Mouse (Mus musculus) skeletal muscle tissue, postnatal 0 days (tissue): Measurements from ENCODE around the gene Mlph. TPM values are rescaled to one million over a fixed set of nuclear protein-coding genes. Genes with fewer than 3 reads are reported as not detected.

ENCODE experiments used
- polyA plus RNA-seq: library from polyadenylated mRNA; unstranded; fragments of >200 nt; fragmentation: Nextera tagmentation; extraction: Ambion mirVana; gene quantifications from 2 replicates; pipeline ENCODE4 v1.2.1, GENCODE M21; 2015

Gene Mlph
- 0.44 and 0.63 TPM in 2 replicates for polyA plus RNA-seq

DNA sequence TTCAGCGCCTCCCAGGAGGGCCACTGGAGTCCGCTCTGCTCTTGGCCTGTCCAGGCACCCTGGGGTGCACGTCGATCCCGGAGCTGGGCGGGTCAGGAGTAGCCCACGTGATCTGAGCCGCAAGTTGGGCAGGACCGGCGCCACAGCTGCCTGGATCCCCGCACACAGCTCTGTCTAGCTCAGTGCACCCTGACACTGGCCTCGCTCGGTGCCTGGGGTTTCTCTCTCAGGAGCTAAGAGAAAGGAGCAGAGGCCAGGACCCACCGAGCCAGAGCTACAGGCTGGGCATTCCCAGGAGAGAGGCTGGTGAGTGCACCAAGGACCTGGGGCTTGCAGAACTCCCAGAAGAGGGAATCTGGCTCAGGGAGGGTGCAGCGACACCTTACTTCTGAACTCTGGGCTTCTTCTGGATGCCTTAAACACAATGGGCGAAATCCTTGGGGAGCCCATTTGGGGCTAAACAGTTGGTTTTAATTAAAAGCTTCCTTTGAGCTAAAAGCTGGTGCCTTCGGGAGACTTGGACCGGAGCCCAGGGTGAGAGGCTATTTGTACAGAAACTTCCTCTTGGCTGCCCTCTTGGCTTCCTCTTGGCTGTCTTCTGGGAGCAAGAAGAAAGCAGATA lies at the start of gene Mlph:
Gene Mlph (plus strand): TSS at position 138 of the 622 bp plus-strand sequence.

DNA sequence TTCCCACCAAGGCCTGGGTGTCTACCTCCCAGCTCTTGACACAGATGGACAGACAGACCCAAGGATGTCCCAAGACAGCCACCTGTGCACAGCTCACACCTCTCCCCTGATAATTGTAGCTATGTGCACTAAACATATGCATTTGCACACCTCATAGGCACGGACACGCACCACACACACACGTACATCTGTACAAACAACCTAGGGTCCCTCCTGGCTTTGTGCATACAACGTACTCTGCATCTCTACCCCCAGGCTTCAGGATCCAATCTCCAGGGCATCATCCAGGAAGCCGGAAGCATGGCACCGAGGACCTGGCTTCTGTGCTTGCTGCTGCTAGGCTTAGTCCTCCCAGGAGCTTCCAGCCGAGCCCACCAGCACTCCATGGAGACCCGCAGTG lies 37.9 kb downstream of the Mlph start, which contains the start of gene Prlh:
Gene Prlh (plus strand): TSS at position 301 of the 400 bp plus-strand sequence.

DNA sequence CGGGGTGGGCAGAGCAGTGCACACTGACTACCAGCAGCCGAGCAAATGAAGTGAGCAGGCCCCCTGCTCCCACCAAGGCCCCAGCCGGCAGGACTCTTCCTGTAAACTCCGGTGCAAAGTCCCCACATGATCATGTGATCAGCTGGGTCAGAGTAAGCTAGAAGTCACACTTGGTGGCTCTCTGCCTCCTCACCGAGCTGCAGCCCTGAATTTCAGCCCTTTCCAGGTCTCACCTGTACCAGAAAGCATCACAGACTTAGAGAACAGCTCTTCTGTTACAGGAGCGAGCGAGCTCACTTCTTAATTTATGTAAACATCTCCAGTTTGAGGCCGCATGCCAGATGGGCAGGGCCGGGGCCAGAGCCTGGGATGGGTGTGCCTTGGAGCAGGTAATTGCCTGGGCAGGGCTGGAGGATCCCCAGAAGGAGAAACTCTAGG lies 54.5 kb downstream of the Mlph start, which contains the start of gene Rab17:
Gene Rab17 (minus strand): TSS at position 315 of the 438 bp plus-strand sequence.

GRCm38 (mm10) chr1:90998268-90998890 lies 83.5 kb downstream of the Mlph start, which contains the start of gene Lrrfip1:
Lrrfip1 (plus strand) TSS chr1:90998737.

Other genes starting within 250 kb of the Mlph start
- gene Col6a3, start 71.1 kb upstream of the Mlph start, polyA plus RNA-seq = 107 and 133 TPM in 2 replicates
- not detected in 2 replicates for gene Prlh, start 38.0 kb downstream of the Mlph start, polyA plus RNA-seq
- 0.12 and 0.41 TPM in 2 replicates for gene Rab17, start 54.6 kb downstream of the Mlph start, polyA plus RNA-seq
- 144 and 149 TPM in 2 replicates for gene Lrrfip1, start 83.7 kb downstream of the Mlph start, polyA plus RNA-seq
- gene Rbm44, start 230.0 kb downstream of the Mlph start, polyA plus RNA-seq = 0.42 and 0.61 TPM in 2 replicates